Mouse (Mus musculus) lung, adult 2 months (tissue): Measurements from ENCODE around the gene Cpne7.

Experiments used
- CTCF ChIP-seq: fragments of 200-500 bp; IDR thresholded peaks from 2 replicates; pipeline ENCODE4 v1.5.1; 2011; ENCODE audit warnings: mild to moderate bottlenecking, low read length, control low read depth; ENCODE audit not compliant: insufficient read depth
- POLR2A ChIP-seq: fragments of 200-500 bp; IDR thresholded peaks from 2 replicates; pipeline ENCODE4 v1.6.1; 2011; ENCODE audit warnings: low read depth, mild to moderate bottlenecking, control low read depth, low read length, borderline replicate concordance; ENCODE audit errors: extremely low read depth

- TF ChIP-seq CTCF (no peak), POLR2A (no peak)
Measured at GRCm38 (mm10) chr8:123146390-123146789, 29.2 kb downstream of the Cpne7 start.
